Mouse (Mus musculus) thymus, adult 2 months (tissue): ENCODE results near the gene Plekha6.

Source experiments
- CTCF ChIP-seq: fragments of 200-500 bp; IDR thresholded peaks from 2 replicates; pipeline ENCODE4 v1.5.1; 2012; ENCODE audit warnings: mild to moderate bottlenecking, control low read depth, low read length, moderate library complexity, borderline replicate concordance; ENCODE audit not compliant: control insufficient read depth, poor library complexity, insufficient read depth; ENCODE audit errors: extremely low read depth
- POLR2A ChIP-seq: fragments of 200-500 bp; IDR thresholded peaks from 2 replicates; pipeline ENCODE4 v1.6.1; 2012; ENCODE audit warnings: mild to moderate bottlenecking, low read length, control low read depth, moderate library complexity; ENCODE audit not compliant: control insufficient read depth, poor library complexity, insufficient read depth; ENCODE audit errors: extremely low read depth

GRCm38 (mm10) chr1:133162981-133163380 lies 1.0 kb upstream of the Plekha6 start:
- TF ChIP-seq CTCF (no peak), POLR2A (no peak)
